Mouse (Mus musculus): Measurements from ENCODE around the gene Polr3k.

The Polr3k gene

DNA sequence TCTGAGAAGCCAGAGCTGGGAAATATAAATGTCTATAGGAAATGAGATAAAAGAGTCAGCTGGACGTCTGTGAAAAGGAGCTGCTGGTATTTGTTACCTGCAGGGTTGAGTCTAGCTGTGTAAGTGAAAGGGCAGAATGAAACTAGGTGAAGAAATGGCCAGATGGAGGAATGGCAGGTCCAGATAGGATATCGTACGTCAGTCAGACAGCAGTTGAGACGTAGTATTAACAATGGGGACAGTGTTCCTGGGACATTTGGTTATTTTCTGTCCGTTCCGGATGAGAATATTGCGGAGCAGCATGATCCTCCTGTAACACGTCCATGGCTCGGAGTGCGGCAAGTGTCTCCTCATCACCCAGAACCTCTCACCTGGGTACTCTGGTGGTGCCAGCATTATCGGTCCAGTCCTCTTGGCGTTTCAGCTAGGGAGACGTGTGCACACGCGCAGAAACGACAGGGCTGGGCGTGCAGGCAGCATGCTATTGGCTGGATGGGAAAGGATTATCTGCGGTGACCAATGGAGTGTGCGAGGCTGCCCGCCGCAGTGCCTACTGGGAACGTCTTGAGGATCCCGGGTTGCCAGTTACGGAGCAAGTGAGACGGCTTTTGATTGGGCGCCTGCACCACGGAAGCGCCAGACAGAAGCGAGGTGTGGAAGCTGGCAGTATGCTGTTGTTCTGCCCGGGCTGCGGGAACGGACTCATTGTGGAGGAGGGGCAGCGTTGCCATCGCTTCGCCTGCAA lies at the start of gene Polr3k:
TSS of gene Polr3k (plus strand) at position 547 of the 745 bp plus-strand sequence.
- DNase-seq, result peak; percentile 96

DNA sequence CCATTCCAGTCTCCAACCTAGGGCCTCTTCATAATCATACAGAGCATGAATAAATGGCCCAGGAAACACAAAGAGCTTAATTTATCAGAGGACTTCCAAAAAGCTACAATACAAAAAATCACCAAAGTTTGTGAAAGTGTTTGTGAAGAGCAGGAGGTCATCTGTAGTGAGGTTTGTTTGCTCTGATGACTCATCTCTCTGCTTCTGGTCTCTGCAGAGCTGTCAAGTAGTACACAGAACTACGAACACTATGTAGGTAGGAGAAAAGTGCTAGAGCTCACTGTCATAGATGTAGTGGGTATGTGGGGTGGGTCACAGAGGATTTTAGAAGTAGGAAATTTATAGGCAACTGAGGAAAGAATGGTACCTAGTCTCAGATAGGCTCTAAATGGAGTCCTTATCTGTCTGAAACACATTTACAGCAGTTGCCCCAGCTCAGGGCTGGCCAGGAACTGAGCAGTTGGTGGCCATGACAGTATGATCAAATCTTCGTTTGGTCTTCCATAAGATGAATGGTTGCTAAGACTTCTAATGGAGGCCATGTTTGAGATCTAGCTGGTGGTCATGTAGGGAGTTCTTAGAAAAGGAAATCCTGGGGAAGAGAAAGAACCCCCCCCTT lies 35.0 kb upstream of the Polr3k start:
- no peak for DNase-seq

DNA sequence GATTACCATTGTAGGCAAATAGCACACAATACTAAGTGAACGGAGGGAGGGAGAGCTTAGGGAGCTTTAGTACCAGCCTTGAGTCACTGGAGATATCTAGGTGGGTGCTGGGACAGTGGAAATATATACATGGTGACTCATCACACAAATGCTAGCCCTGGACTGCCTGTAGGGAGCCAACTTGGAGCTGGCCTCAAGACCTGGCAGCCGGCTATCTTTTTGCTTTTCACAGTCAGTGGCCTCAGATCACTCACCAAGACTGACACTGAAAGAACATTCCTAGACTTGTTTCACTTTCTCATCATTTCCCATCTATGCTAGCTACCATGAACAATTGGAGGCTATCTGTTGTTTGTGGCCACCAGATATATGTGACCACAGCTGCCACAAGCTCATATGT lies 31.4 kb upstream of the Polr3k start:
- DNase-seq, result no peak

DNA sequence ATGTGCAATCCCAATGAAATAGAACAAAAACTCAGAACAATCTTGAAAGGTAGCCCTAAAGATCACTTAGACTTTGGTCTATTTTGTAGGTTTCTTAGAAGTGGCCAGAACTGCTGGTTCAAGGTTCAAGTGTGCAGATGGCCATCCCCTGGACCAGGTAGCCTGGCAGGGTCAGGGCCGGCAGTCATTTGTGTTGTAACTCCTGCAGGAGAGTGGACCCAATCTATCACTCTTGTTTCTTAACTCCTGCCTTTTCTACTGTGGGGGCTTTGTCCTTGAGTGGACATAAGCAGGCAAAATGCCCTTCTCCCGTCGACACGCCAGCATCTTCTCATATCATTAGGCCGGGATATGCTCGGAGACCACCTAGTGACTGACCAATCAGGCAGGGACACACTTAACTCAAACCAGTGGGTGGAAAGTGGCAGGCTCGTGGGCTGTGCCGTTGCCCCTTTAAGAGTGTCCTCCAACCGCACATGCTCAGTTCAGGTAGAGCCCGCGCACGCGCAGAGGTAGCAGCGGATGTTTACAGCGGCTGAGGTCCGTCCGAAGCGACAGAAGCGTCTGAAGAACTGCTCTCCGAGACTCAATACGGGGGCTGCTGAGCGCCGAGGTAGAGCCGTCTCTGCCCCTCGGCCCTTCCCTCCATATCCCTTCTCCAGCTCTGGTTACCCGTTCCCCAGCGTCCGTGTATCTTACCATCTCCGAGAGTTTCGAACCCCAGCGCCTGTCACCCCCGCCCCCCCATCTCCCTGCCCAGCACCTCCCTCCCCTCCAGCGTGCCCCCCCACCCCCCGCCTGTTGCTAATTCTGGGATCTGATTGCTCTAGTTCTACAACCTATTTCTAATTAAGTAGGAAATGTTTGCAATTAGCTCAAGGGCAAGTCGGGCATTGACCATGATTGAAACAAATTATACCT lies 26.5 kb upstream of the Polr3k start, which contains the start of gene Pcmtd2:
TSS of gene Pcmtd2 (plus strand) at position 483 of the 921 bp plus-strand sequence.
- DNase-seq, result peak; percentile 92 to 95

DNA sequence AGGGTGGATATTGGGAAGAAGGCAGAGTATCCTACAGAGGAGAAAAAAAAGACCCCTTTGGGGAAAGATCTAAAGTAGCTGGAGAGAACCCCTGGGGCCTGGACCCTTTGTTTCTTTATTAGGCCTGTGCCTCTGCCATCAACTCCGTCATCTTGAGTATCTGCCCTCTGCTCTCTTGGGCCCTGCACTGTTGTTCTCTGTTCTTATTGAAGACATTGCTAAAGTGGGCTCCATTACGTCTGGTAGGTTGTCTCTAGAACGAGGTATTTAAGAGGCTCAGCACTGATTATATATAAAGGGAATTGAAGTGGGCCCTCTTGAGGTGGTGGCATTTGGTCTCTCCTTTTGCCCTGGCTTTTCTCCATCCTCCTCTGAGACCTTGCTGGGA lies 25.9 kb upstream of the Polr3k start:
- no peak for DNase-seq

DNA sequence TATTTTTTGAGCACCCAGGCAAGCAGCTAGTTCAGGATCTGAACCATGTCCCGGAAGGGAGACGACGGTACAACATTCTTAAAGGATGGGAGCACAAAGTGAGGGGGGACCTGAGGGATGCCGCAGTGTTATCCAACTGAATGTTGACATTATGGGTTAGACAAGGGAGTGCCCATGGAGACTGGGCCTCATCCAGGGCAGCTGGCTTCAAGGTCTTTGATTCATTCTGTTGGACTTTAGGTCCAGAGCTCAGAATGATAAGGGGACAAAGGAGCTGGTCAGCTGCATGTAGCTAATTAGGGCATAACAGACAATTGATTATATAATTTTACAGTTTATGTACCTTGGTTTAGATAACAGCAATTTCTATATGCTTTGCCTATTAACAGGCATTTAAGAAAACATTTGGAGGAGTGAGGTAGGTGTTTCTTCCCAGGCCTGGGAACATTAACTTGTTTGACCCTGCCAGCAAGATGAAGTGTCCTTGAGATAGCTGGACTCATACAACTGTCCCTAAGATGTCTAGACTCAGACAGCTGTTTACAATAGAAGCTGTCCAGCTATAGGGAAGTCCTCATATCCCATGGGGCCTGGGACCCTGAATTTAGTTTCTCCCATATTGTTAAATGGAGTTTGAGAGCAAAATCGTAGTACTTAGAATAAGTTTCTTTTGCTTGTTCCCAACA lies 18.3 kb upstream of the Polr3k start:
- DNase-seq, result no peak

DNA sequence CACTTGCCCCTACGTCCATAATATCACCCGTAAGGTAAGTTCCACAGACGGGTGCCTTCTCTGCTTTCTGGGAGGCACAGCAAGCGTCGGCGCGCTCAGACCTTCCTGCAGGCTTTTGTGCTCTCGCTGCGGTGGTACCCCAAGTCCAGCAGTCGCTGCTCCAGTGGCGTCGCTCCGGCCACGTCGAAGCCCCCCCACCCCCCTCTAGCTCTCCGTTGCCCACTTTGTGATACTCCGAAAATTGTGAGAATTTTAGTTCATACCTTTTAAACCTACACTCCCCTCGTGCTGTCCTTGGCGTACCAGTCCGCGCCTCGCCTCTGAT lies 361 bp downstream of the Polr3k start:
- no peak for DNase-seq

DNA sequence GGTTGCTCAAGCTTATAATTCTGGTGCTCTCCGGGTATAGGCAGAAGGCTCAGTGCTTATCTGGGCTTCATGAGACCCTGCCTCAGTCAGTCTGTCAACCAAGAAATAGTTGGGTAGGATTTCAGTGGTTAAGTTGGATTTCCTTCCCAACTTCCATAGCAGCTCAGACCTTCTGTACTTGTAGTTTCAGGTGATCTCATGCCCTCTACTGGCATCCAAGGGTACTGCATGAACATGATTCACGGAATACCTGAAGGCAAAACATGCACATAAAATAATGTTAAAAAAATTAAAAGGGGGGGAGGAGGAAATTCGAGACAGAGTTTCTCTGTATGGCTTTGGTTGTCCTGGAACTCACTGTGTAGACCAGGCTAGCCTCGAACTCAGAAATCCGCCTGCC lies 2.8 kb downstream of the Polr3k start:
- peak; percentile 52 to 77 for DNase-seq

DNA sequence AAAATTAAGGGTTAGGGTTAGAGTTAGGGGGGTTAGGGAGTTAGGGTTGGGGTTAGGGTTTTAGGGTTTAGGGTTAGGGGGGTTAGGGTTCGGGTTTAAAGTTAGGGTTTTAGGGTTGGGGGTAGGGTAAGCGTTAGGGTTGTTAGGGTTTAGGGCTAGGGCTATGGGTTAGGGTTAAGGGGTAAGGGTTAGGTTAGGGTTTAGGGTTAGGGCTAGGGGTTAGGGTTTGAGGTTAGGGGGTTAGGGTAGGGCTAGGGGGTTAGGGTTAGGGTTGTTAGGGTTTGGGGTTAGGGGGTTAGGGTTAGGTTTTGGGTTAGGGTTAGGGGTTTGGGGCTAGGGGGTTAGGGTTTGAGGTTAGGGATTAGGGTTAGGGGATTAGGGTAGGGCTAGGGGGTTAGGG lies 6.9 kb downstream of the Polr3k start:
- DNase-seq, result no peak

DNA sequence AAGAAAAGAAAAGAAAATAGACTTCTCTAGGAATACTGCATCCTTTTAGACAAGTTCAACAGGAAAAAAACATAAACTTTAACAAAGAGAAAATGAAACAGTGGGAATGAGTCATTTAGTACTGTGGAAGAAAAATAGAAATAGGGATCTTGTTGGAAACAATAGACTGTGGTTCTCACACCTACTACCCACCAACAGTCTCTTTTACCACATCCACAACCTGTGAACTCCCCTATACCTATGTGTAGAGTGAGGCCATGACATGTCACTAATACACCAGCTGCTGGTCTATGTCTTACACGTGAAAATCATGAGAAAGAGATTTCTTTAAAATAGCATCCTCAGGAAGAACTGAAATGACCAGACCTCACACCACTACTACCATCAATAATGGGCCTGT lies 14.8 kb downstream of the Polr3k start:
- no peak for DNase-seq

DNA sequence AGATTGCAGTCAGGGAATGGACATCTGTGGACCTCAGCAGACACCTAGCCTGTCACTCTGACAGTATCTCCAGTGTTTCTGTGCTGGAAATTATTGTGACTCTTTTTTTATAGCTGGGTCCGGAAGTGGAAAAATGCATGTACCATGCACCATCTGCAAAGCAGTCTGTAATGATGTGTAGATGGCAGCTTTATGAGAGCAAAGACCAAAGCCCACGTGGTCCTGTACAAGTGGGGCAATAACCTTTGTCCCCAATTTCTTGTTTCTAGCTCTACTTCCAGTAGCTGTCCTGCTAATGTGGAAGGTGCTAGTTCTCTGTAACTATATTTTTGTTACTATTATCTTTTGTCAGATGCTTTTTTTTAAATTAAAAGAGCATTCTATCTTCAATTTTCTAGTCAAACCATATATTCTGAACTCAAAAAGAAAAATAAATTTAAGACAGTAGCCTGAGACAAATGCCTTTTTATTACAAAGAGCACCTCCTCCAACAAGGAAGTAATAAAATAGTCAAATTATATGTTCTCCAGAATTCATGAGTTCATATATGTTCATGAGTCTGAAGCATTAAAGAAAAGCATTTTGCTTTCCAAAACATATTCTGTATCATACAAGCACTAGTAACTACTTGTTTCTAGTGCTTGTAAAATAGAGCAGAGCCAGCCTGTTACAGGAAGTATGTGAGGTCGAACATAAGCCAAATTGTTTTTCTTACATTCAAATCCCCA lies 19.0 kb downstream of the Polr3k start:
- DNase-seq, result no peak

DNA sequence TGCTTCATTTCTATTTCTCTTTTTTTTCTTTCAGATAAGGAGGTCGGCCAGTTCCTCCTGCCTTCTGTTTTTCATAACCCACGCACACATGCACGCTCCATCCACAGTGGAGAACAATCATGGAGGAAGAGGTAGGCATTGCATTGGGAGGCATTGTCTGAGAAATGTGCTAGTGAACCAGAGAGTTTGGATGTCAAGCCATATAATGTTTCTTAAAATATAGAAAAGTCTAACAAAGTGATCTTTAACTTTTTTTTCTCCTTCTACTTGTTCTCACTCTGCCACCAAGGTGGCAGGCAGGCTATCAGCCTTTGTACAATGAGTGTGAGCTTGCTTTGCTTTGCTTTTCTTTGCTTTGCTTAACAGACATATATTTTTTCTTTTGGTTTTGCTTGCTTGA lies 53.7 kb downstream of the Polr3k start:
- no peak for DNase-seq

DNA sequence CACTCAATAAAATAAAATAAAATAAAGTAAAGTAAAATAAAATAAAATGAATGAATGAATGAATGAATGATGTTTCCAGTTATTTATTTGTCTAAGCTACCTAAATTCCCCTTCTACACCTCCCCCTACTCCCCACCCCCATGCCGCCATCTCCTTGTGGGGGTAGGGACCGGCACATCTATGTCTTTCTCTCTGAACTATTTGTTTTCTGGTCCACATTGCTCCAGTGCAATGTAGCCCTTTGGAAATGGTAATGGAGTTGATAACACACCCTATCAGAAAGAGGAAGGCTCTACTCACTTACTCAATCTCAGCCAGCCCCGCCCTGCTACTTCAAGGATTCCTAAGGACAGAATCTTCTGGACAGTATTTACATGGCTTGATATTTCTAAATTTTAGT lies 54.4 kb downstream of the Polr3k start:
- DNase-seq, result peak in 1 of 2 experiments; percentile 6

Data from lung, adult 18-20 months (tissue).